Comparison of ENCODE assay signal across 12 mouse cellular contexts in genomic region chr10:80837827-80838226, GRCm38 (mm10). TPM values are rescaled to one million over a fixed set of nuclear protein-coding genes. Genes with fewer than 3 reads are reported as not detected.
DNase-seq lines count a peak whose midpoint lies in the region; ATAC-seq and TF ChIP-seq lines count a peak whose summit lies in the region.
"Had no signal": no experiment of that assay in that cellular context is flagged by ENCODE, and none has a peak within 500 bp of the region (broad histone marks: within the 10 kb centered on the region; RNA-seq: fewer than 3 reads in every experiment).

No protein-coding gene starts in this region.

- H3K4me1 ChIP-seq in hindbrain, embryonic 12.5 days, result peaks cover 15% of the 10 kb centered on the region
- no peaks in the 10 kb centered on the region for H3K4me1 ChIP-seq in hindbrain, postnatal 0 days (ENCODE audit: insufficient read depth, low read length)
- no peaks in the 10 kb centered on the region for H3K4me1 ChIP-seq in limb, embryonic 13.5 days
- H3K4me1 ChIP-seq in liver, embryonic 12.5 days, result peaks cover 20% of the 10 kb centered on the region; the same call in 1 of the 2 replicates

- peaks cover 65% of the 10 kb centered on the region for H3K27me3 ChIP-seq in hindbrain, embryonic 12.5 days
- no peaks in the 10 kb centered on the region for H3K27me3 ChIP-seq in hindbrain, postnatal 0 days (ENCODE audit: insufficient read depth, low read length)
- peaks cover 92% of the 10 kb centered on the region for H3K27me3 ChIP-seq in limb, embryonic 13.5 days
- H3K27me3 ChIP-seq in liver, embryonic 12.5 days (replicated peaks), result peaks cover 100% of the 10 kb centered on the region

- H3K27ac ChIP-seq in hindbrain, embryonic 12.5 days, result no peak overlapping the region
- no peak overlapping the region for H3K27ac ChIP-seq in hindbrain, postnatal 0 days
- no peak overlapping the region for H3K27ac ChIP-seq in limb, embryonic 13.5 days
- H3K27ac ChIP-seq in liver, embryonic 12.5 days, result no peak overlapping the region
- H3K27ac ChIP-seq: midbrain, embryonic 10.5 days had no signal

- H3K9me3 ChIP-seq in hindbrain, embryonic 12.5 days (replicated peaks), result no peaks in the 10 kb centered on the region; the same call in 1 of the 2 replicates
- no peaks in the 10 kb centered on the region for H3K9me3 ChIP-seq in hindbrain, postnatal 0 days (ENCODE audit: low read length)
- H3K9me3 ChIP-seq in limb, embryonic 13.5 days, result no peaks in the 10 kb centered on the region
- no peaks in the 10 kb centered on the region for H3K9me3 ChIP-seq in liver, embryonic 12.5 days (replicated peaks)

- peak overlapping the region; percentile 44 for H3K9ac ChIP-seq in hindbrain, embryonic 12.5 days
- H3K9ac ChIP-seq in hindbrain, postnatal 0 days (replicated peaks; ENCODE audit: low read length), result no peak overlapping the region
- peak overlapping the region; percentile 13; the same call in 1 of the 2 replicates for H3K9ac ChIP-seq in limb, embryonic 13.5 days
- no peak overlapping the region for H3K9ac ChIP-seq in liver, embryonic 12.5 days
- H3K9ac ChIP-seq: lung, embryonic 14.5 days had no signal

- no peak overlapping the region for H3K4me2 ChIP-seq in hindbrain, embryonic 12.5 days (replicated peaks)
- no peak overlapping the region for H3K4me2 ChIP-seq in hindbrain, postnatal 0 days (ENCODE audit: low read depth, low read length)
- H3K4me2 ChIP-seq in limb, embryonic 13.5 days (replicated peaks), result no peak overlapping the region
- H3K4me2 ChIP-seq in liver, embryonic 12.5 days, result no peak overlapping the region
- H3K4me2 ChIP-seq: lung, embryonic 14.5 days had no signal

- no peak for TF ChIP-seq CTCF in hindbrain, postnatal 0 days (IDR thresholded peaks at IDR 0.05; ENCODE audit: low read depth)

- H3K36me3 ChIP-seq in hindbrain, embryonic 12.5 days, result no peaks in the 10 kb centered on the region
- no peaks in the 10 kb centered on the region for H3K36me3 ChIP-seq in hindbrain, postnatal 0 days (ENCODE audit: insufficient read depth, low read length)
- H3K36me3 ChIP-seq in limb, embryonic 13.5 days, result no peaks in the 10 kb centered on the region
- H3K36me3 ChIP-seq in liver, embryonic 12.5 days, result no peaks in the 10 kb centered on the region

- no peak for DNase-seq in hindbrain, postnatal 0 days (ENCODE audit: low spot score)
- DNase-seq in cerebellum, postnatal 14 days, result peak; percentile 58 to 60
- peak; percentile 56 for DNase-seq in heart, adult 8-10 months (ENCODE audit: low spot score)
- DNase-seq in spleen, adult 12 weeks (ENCODE audit: low spot score), result no peak
- DNase-seq in c-Kit-positive CD71-positive TER-119-positive erythroid progenitor cells, embryonic 14.5 days (ENCODE audit: low spot score), result no peak
- DNase-seq: lung, embryonic 14.5 days had no signal

- WGBS in hindbrain, embryonic 12.5 days, result 18% methylated on average over 2 of the region's 2 CpGs
- 26% methylated on average over 2 of the region's 2 CpGs for WGBS in hindbrain, postnatal 0 days
- WGBS in limb, embryonic 13.5 days, result 22% methylated on average over 2 of the region's 2 CpGs
- 29% methylated on average over 2 of the region's 2 CpGs for WGBS in liver, embryonic 12.5 days (ENCODE audit: insufficient replicate concordance)

- no peak overlapping the region for H3K4me3 ChIP-seq in hindbrain, embryonic 12.5 days
- no peak overlapping the region for H3K4me3 ChIP-seq in hindbrain, postnatal 0 days (ENCODE audit: low read length)
- H3K4me3 ChIP-seq in limb, embryonic 13.5 days, result no peak overlapping the region
- no peak overlapping the region for H3K4me3 ChIP-seq in liver, embryonic 12.5 days
- H3K4me3 ChIP-seq: midbrain, embryonic 10.5 days had no signal

- no peak for ATAC-seq in hindbrain, embryonic 12.5 days (ENCODE audit: low FRiP score)
- no peak for ATAC-seq in hindbrain, postnatal 0 days
- ATAC-seq in limb, embryonic 13.5 days (ENCODE audit: low FRiP score, low read depth), result no peak
- no peak for ATAC-seq in liver, embryonic 12.5 days

RNA-seq across cellular contexts. Expression of gene Lingo3, which starts 6.0 kb away (rescaled TPM):
- polyA plus RNA-seq in hindbrain, embryonic 12.5 days (2016; fragmentation: Nextera tagmentation; extraction: Ambion mirVana), result 0.74 and 0.94 TPM in 2 replicates
- total RNA-seq in hindbrain, postnatal 0 days (2014; rRNA removed), result 66.9 and 70.3 TPM in 2 replicates
- polyA plus RNA-seq in hindbrain, postnatal 0 days (2015; fragmentation: Nextera tagmentation; extraction: Ambion mirVana), result 26.6 and 28.0 TPM in 2 replicates
- total RNA-seq in heart, adult 8-10 months (2022), result 10 to 100 TPM in 3 of 4 experiments, 1 to 10 TPM in 1; 7.8 to 14.0 (median 12.6) TPM
- polyA plus RNA-seq in limb, embryonic 13.5 days (2015; fragmentation: Nextera tagmentation; extraction: Ambion mirVana), result 0.92 and 1.3 TPM in 2 replicates
- polyA plus RNA-seq in liver, embryonic 12.5 days (2016; fragmentation: Nextera tagmentation; extraction: Ambion mirVana), result not detected in 2 replicates
- polyA plus RNA-seq: urinary bladder, adult 2 months had no signal

RNA-seq across cellular contexts. Expression of gene Oaz1, which starts 11.4 kb away (rescaled TPM):
- 1,255 and 1,389 TPM in 2 replicates for polyA plus RNA-seq in hindbrain, embryonic 12.5 days (2016; fragmentation: Nextera tagmentation; extraction: Ambion mirVana)
- 1,128 and 1,180 TPM in 2 replicates for total RNA-seq in hindbrain, postnatal 0 days (2014; rRNA removed)
- polyA plus RNA-seq in hindbrain, postnatal 0 days (2015; fragmentation: Nextera tagmentation; extraction: Ambion mirVana), result 1,097 and 1,185 TPM in 2 replicates
- 1,000 to 10,000 TPM in 2 of 4 experiments, 100 to 1,000 TPM in 2; 848 to 1,083 (median 963) TPM for total RNA-seq in heart, adult 8-10 months (2022)
- polyA plus RNA-seq in limb, embryonic 13.5 days (2015; fragmentation: Nextera tagmentation; extraction: Ambion mirVana), result 1,885 and 1,910 TPM in 2 replicates
- 1,528 and 1,635 TPM in 2 replicates for polyA plus RNA-seq in liver, embryonic 12.5 days (2016; fragmentation: Nextera tagmentation; extraction: Ambion mirVana)

RNA-seq across cellular contexts. Expression of gene Lsm7, which starts 17.2 kb away (rescaled TPM):
- 214 and 250 TPM in 2 replicates for polyA plus RNA-seq in hindbrain, embryonic 12.5 days (2016; fragmentation: Nextera tagmentation; extraction: Ambion mirVana)
- total RNA-seq in hindbrain, postnatal 0 days (2014; rRNA removed), result 165 and 189 TPM in 2 replicates
- polyA plus RNA-seq in hindbrain, postnatal 0 days (2015; fragmentation: Nextera tagmentation; extraction: Ambion mirVana), result 279 and 295 TPM in 2 replicates
- total RNA-seq in heart, adult 8-10 months (2022), result 10 to 100 TPM; 23.3 to 32.5 (median 25.0) TPM
- polyA plus RNA-seq in limb, embryonic 13.5 days (2015; fragmentation: Nextera tagmentation; extraction: Ambion mirVana), result 310 and 314 TPM in 2 replicates
- 235 and 245 TPM in 2 replicates for polyA plus RNA-seq in liver, embryonic 12.5 days (2016; fragmentation: Nextera tagmentation; extraction: Ambion mirVana)

RNA-seq across cellular contexts. Expression of gene Sppl2b, which starts 17.2 kb away (rescaled TPM):
- polyA plus RNA-seq in hindbrain, embryonic 12.5 days (2016; fragmentation: Nextera tagmentation; extraction: Ambion mirVana), result 56.6 and 58.8 TPM in 2 replicates
- 161 and 174 TPM in 2 replicates for total RNA-seq in hindbrain, postnatal 0 days (2014; rRNA removed)
- 76.0 and 76.2 TPM in 2 replicates for polyA plus RNA-seq in hindbrain, postnatal 0 days (2015; fragmentation: Nextera tagmentation; extraction: Ambion mirVana)
- 10 to 100 TPM; 11.1 to 15.9 (median 14.4) TPM for total RNA-seq in heart, adult 8-10 months (2022)
- polyA plus RNA-seq in limb, embryonic 13.5 days (2015; fragmentation: Nextera tagmentation; extraction: Ambion mirVana), result 49.0 and 54.1 TPM in 2 replicates
- 66.1 and 70.5 TPM in 2 replicates for polyA plus RNA-seq in liver, embryonic 12.5 days (2016; fragmentation: Nextera tagmentation; extraction: Ambion mirVana)

RNA-seq across cellular contexts. Expression of gene Jsrp1, which starts 24.5 kb away (rescaled TPM):
- 0.83 and 1.7 TPM in 2 replicates for polyA plus RNA-seq in hindbrain, embryonic 12.5 days (2016; fragmentation: Nextera tagmentation; extraction: Ambion mirVana)
- 0.22 TPM in 1 of 2 replicates, not detected in the other for total RNA-seq in hindbrain, postnatal 0 days (2014; rRNA removed)
- 1.4 and 1.6 TPM in 2 replicates for polyA plus RNA-seq in hindbrain, postnatal 0 days (2015; fragmentation: Nextera tagmentation; extraction: Ambion mirVana)
- 1 to 10 TPM in 1 of 4 experiments, under 1 TPM in 3; 0.47 to 1.6 (median 0.75) TPM for total RNA-seq in heart, adult 8-10 months (2022)
- 4.5 and 5.2 TPM in 2 replicates for polyA plus RNA-seq in limb, embryonic 13.5 days (2015; fragmentation: Nextera tagmentation; extraction: Ambion mirVana)
- 0.18 and 0.46 TPM in 2 replicates for polyA plus RNA-seq in liver, embryonic 12.5 days (2016; fragmentation: Nextera tagmentation; extraction: Ambion mirVana)
- total RNA-seq: common myeloid progenitor, adult 5-6 weeks had no signal

Comparison
In these comparisons a context has a peak if more than half of its experiments do, and no peak if none do; other contexts are left out.
1. H3K9ac ChIP-seq: peak in hindbrain, embryonic 12.5 days (single experiment) and limb, embryonic 13.5 days (single experiment); none in hindbrain, postnatal 0 days (single experiment) and liver, embryonic 12.5 days (single experiment).
2. RNA of gene Lingo3, which starts 6.0 kb away (polyA plus RNA-seq): 26.6 to 28.0 TPM in hindbrain, postnatal 0 days; 0.92 to 1.3 TPM in limb, embryonic 13.5 days, 0.74 to 0.94 TPM in hindbrain, embryonic 12.5 days and not detected in liver, embryonic 12.5 days; every median in the first group is over 10 times any median in the second.
3. DNase-seq: peak in cerebellum, postnatal 14 days (2 of 2) and heart, adult 8-10 months (single experiment); none in hindbrain, postnatal 0 days (single experiment), spleen, adult 12 weeks (single experiment) and c-Kit-positive CD71-positive TER-119-positive erythroid progenitor cells, embryonic 14.5 days (single experiment).